Mouse (Mus musculus) erythroblast, embryonic 14.5 days (primary cell): ENCODE measurements at regions not wholly inside any gene's neighbourhood (a gene's known extent, or its start where the extent isn't known, plus 50 kb on each side); places are given as distances from the start of the nearest gene placed in this dataset.

Source experiments
- GATA1 ChIP-seq: IDR thresholded peaks from 2 replicates; pipeline ENCODE4 v1.6.1; 2012; ENCODE audit warnings: low read length, inconsistent platforms, mixed read lengths
- TAL1 ChIP-seq: IDR thresholded peaks from 3 replicates; pipeline ENCODE4 v1.6.1; 2012; ENCODE audit warnings: low read length, inconsistent platforms, mixed read lengths

DNA sequence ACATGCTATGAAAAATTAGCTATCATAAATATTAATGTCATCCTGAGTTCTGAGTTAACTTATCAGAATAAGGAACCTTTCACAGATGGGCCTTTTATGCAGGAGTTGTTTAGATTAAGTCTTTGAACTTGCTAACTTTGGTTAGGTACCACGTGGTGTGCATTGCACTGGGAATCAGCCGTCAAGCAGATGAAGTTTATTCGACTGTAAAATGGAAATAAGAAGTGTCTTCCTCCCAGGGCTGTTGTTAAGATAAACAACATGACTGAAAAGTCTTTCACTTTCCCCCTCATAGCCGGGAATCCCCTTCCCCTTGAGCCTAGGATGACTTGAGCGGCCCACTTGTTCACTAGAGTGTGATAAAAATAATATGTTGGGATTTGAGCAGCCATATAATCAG lies 204.2 kb downstream of the Rybp start:
- TF ChIP-seq GATA1, result no peak
- TF ChIP-seq TAL1, result no peak
